Mouse (Mus musculus): ENCODE measurements around the gene Cd3e. TPM values are rescaled to one million over a fixed set of nuclear protein-coding genes. Genes with fewer than 3 reads are reported as not detected.

The Cd3e gene
- polyA plus RNA-seq, 1 experiment from 2014 or later, result not detected

DNA sequence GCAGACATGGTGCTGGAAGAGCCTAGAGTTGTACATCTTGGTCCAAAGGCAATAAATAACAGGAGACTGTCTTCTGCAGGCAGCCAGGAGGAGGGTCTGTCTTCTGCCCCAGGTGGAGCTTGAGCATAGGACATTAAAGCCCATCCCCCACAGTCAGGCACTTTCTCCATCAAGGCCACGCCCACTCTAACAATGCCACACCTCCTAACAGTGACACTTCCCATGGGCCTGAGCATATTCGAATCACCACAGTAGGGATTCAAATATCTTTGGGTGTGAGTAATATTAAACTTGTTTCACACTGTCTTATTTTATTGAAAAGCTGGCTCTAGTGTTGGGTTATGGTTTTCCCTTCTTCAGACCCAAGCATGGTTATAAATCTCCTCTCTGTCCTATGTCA is 17.6 kb downstream of the Cd3e start:
- Histone ChIP-seq H3K9ac (no peak overlapping the region), H3K27me3 (no peaks in the 10 kb centered on the region), H3K4me1 (no peaks in the 10 kb centered on the region), H3K9me3 (no peaks in the 10 kb centered on the region), H3K4me3 (no peak overlapping the region), H3K36me3 (no peaks in the 10 kb centered on the region), H3K4me2 (no peak overlapping the region), H3K27ac (no peak overlapping the region)
- no peak for ATAC-seq (ENCODE audit: insufficient number of reproducible peaks, insufficient read depth, low FRiP score, low TSS enrichment, low read depth)
- WGBS, result 71% methylated on average over 2 of the region's 2 CpGs

DNA sequence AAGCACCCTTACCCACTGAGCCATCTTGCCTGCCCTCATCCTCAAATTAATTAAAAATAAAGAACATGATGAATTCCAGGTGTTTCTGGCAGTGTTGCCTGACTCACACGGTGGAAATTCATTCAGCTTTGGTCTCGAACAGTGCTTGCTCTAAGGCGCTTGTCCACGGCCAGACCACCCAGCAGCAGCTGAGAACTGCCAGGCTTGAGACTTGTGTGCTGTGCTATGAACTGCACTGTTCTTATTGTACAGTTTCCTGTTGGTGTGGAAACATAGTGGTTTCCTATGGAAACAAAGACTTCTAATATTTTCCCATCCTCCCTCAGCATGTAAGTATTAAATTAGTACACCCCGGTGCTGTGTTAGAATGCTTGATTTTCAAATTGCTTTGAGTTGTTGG is 22.5 kb downstream of the Cd3e start:
- Histone ChIP-seq H3K27me3 (peaks cover 11% of the 10 kb centered on the region; the same call in 1 of the 2 replicates), H3K4me2 (no peak overlapping the region), H3K9ac (no peak overlapping the region), H3K4me3 (no peak overlapping the region), H3K27ac (no peak overlapping the region), H3K9me3 (no peaks in the 10 kb centered on the region), H3K36me3 (no peaks in the 10 kb centered on the region), H3K4me1 (0 out of 2 replicates have a peak, but pooled peaks cover 2% of the 10 kb centered on the region)
- no peak for ATAC-seq (ENCODE audit: insufficient number of reproducible peaks, insufficient read depth, low FRiP score, low TSS enrichment, low read depth)
- WGBS, result 52% methylated on average over 5 of the region's 5 CpGs

DNA sequence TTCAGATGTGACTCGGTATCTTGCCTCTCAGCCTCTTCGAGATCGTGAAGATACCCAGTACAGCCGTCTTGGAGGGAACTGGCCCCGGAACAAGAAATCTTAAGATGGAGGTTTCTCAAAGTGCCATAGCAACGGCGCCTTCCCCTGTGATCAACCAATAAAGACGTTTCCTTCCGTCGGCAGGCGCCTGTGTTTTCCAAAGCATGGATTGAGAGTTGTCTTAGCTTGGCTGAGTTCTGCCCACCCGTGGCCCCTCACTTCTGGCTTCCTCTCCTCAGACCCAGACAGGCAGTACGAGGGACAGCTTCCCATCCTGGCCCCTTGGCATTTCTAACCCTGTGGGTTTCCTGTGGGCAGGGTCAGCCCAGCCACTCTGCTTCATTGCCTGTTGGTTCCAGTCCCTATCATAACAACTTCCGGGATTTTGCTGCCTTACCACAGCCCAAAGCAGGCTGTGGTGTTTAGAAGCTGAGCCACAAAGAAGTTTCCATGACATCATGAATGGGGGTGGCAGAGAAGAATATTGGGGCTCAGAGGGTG is 23.1 kb downstream of the Cd3e start:
- no peak overlapping the region for H3K4me3 ChIP-seq
- H3K9me3 ChIP-seq, result no peaks in the 10 kb centered on the region
- no peaks in the 10 kb centered on the region for H3K36me3 ChIP-seq
- H3K4me1 ChIP-seq, result 0 out of 2 replicates have a peak, but pooled peaks cover 2% of the 10 kb centered on the region
- H3K4me2 ChIP-seq, result 0 out of 2 replicates have a peak overlapping the region, but pooled peaks have one; percentile 2
- WGBS, result 65% methylated on average over 14 of the region's 14 CpGs
- no peak overlapping the region for H3K9ac ChIP-seq
- H3K27me3 ChIP-seq, result peaks cover 11% of the 10 kb centered on the region; the same call in 1 of the 2 replicates
- no peak overlapping the region for H3K27ac ChIP-seq
- no peak for ATAC-seq (ENCODE audit: insufficient number of reproducible peaks, insufficient read depth, low FRiP score, low TSS enrichment, low read depth)

DNA sequence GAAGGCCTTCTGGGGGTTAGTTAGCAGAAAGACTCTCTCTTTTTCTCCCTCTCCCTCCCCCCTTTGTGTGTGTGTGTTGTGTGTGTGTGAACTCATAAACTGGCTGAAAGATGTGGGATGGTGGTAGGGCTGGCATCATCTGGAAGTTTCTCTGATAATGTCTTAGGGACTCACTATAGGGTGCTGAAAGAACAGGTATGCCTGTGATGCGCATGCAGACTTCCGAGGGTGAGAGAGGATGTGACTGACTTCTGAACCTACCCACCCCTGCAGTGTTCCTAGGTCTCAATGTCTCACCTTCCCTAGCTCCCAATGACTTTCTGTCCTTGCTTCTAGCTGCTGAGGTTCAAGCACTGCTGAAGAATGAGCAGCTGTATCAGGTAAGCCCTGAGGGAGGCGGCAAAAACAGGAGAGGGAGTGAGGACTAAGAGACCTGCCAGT is 23.7 kb downstream of the Cd3e start:
- no peak for ATAC-seq (ENCODE audit: insufficient number of reproducible peaks, insufficient read depth, low FRiP score, low TSS enrichment, low read depth)
- Histone ChIP-seq H3K4me1 (0 out of 2 replicates have a peak, but pooled peaks cover 2% of the 10 kb centered on the region), H3K36me3 (no peaks in the 10 kb centered on the region), H3K9me3 (no peaks in the 10 kb centered on the region), H3K27me3 (peaks cover 11% of the 10 kb centered on the region; the same call in 1 of the 2 replicates), H3K9ac (no peak overlapping the region), H3K4me3 (no peak overlapping the region), H3K4me2 (no peak overlapping the region), H3K27ac (no peak overlapping the region)
- 80% methylated on average over 3 of the region's 3 CpGs for WGBS

DNA sequence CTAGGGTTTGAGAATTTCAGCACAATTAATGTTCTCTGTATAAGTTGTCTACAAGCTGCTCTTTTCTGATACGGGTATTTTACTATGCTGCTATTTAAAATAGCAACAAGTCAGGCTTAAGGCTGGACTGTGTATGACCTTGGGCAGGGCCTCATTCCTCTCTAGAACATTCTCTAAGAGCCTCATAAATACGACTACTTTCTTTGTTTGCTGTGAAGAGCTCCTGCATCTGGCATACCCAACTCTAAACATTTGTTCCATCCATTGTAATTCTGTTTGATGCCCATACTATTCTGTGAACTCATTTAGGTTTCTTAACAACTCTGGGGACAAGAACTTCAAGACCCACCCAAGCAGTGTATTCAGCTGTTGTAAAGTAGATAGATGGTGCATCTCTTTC is 26.4 kb downstream of the Cd3e start:
- Histone ChIP-seq H3K27me3 (peaks cover 20% of the 10 kb centered on the region), H3K9ac (no peak overlapping the region), H3K4me3 (no peak overlapping the region), H3K27ac (no peak overlapping the region), H3K9me3 (no peaks in the 10 kb centered on the region), H3K4me1 (0 out of 2 replicates have a peak, but pooled peaks cover 2% of the 10 kb centered on the region), H3K4me2 (no peak overlapping the region), H3K36me3 (no peaks in the 10 kb centered on the region)
- 75% methylated on average over 2 of the region's 2 CpGs for WGBS
- no peak for ATAC-seq (ENCODE audit: insufficient number of reproducible peaks, insufficient read depth, low FRiP score, low TSS enrichment, low read depth)

DNA sequence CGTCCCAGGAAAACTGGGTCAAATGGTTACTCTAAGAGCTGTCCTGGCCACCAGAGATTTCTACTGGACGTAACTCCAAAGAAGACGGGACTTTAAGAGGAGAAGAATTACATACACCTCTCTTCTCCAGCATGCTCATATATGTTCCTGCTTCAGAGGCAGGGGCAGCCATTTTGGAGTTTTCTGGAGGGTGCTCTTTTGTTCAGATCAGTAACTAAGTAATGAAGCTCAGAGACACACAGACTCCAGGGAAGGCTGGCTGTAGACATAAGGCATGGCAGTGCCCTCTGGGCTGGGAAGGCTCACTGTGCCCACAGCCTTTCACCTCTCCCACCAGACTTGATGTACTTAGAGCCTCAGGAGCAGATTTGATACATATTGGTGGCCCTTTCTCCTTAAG is 26.9 kb downstream of the Cd3e start:
- Histone ChIP-seq H3K27me3 (peaks cover 23% of the 10 kb centered on the region), H3K4me2 (no peak overlapping the region), H3K9me3 (no peaks in the 10 kb centered on the region), H3K27ac (no peak overlapping the region), H3K36me3 (no peaks in the 10 kb centered on the region), H3K4me3 (no peak overlapping the region), H3K9ac (no peak overlapping the region), H3K4me1 (0 out of 2 replicates have a peak, but pooled peaks cover 2% of the 10 kb centered on the region)
- ATAC-seq (ENCODE audit: insufficient number of reproducible peaks, insufficient read depth, low FRiP score, low TSS enrichment, low read depth), result no peak
- WGBS, result 90% methylated on average over 3 of the region's 3 CpGs

DNA sequence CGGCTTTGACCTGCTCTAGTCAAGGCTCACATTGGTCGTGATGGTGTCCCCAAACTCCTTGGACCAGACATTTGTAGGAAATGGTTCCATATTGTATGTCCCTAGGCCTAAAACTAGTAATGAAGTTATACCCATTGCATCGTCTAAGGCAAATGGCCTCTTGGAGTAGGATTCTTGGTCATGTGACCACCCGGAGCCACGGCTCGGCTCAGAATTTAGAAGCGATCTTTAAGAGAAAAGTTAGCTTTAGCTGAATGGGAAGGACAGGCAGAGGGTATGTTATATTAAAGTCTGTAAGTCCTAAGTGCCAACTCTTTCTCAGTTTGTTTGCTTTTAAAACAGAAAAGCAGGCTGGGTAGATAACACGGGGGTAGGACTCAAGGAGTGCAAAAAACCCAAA is 27.3 kb downstream of the Cd3e start:
- Histone ChIP-seq H3K4me3 (no peak overlapping the region), H3K9ac (no peak overlapping the region), H3K27me3 (peaks cover 23% of the 10 kb centered on the region), H3K4me2 (no peak overlapping the region), H3K4me1 (0 out of 2 replicates have a peak, but pooled peaks cover 2% of the 10 kb centered on the region), H3K36me3 (no peaks in the 10 kb centered on the region), H3K27ac (no peak overlapping the region), H3K9me3 (no peaks in the 10 kb centered on the region)
- WGBS, result 86% methylated on average over 8 of the region's 8 CpGs
- no peak for ATAC-seq (ENCODE audit: insufficient number of reproducible peaks, insufficient read depth, low FRiP score, low TSS enrichment, low read depth)

DNA sequence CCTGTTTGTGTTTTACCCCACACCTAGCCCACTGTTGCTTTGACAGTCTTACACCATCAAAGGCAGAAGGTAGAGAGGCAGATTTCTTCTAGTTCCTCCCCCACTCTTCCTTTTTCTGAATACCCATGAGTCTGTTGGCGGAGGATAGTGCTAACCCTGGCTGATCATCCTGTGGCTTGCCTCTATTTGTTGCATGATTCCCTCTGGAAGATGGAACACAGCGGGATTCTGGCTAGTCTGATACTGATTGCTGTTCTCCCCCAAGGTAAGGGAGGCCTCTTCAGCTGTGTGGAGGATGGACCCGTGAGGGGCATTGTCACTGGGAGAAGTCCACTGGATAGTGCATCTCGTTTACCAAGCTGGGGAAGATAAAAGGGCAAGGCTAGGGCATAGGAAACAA is 27.8 kb downstream of the Cd3e start, which contains the start of gene Cd3d:
Gene Cd3d (plus strand): TSS at position 111 of the 400 bp plus-strand sequence.
- Histone ChIP-seq H3K36me3 (no peaks in the 10 kb centered on the region), H3K9ac (no peak within 1 kb of the TSS), H3K4me3 (no peak within 1 kb of the TSS), H3K4me1 (0 out of 2 replicates have a peak, but pooled peaks cover 2% of the 10 kb centered on the region), H3K27ac (no peak within 1 kb of the TSS), H3K27me3 (peaks cover 23% of the 10 kb centered on the region), H3K9me3 (no peaks in the 10 kb centered on the region), H3K4me2 (no peak within 1 kb of the TSS)
- no peak for ATAC-seq (ENCODE audit: insufficient number of reproducible peaks, insufficient read depth, low FRiP score, low TSS enrichment, low read depth)
- WGBS, result 76% methylated on average over 4 of the region's 4 CpGs

DNA sequence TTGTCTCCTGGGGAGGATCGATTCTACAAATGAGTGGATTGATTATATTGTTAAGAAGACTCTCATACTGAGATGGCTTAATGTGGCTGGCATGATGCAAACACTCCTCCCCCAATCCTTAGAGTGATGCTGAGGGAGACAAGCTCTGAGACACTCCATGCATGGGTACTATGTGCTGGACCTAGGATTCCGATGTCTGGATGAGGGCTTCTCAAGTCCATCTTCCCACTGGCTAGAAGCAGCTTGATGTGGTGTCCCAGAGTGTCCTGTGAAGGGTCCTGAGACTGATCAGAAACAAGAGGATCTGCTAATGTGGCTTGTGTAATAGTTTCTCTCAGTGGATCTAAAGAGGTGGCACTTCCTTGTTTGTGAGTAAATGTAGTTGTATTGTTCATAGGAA is 28.3 kb downstream of the Cd3e start:
- WGBS, result 80% methylated on average over 2 of the region's 2 CpGs
- Histone ChIP-seq H3K4me1 (no peaks in the 10 kb centered on the region), H3K4me2 (no peak overlapping the region), H3K36me3 (no peaks in the 10 kb centered on the region), H3K27ac (no peak overlapping the region), H3K9me3 (no peaks in the 10 kb centered on the region), H3K9ac (no peak overlapping the region), H3K27me3 (peaks cover 24% of the 10 kb centered on the region), H3K4me3 (no peak overlapping the region)
- no peak for ATAC-seq (ENCODE audit: insufficient number of reproducible peaks, insufficient read depth, low FRiP score, low TSS enrichment, low read depth)

DNA sequence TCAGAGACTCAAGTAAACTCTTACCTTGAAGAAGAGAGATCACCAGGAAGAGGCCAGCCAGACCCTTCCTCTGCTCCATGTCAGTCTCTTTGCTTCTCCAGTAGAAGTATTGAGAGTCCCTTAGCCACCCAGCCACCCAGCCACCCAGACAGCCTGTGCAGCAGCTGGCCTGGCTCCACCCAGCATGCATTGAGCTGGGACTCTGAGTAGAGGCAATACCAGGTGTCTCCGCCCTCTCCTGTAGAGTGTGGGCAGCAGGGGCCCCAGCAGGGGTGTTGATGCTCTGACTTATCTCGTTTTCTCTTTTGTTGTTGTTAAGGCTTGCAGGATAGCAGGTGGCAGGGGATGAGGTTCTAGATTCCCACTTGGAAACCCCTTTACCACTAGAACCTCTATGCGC is 29.2 kb downstream of the Cd3e start, which contains the start of gene Cd3g:
Gene Cd3g (minus strand): TSS at position 190 of the 400 bp plus-strand sequence.
- Histone ChIP-seq H3K9ac (no peak within 1 kb of the TSS), H3K4me1 (no peaks in the 10 kb centered on the region), H3K4me3 (no peak within 1 kb of the TSS), H3K36me3 (no peaks in the 10 kb centered on the region), H3K9me3 (no peaks in the 10 kb centered on the region), H3K27ac (no peak within 1 kb of the TSS), H3K27me3 (peaks cover 22% of the 10 kb centered on the region), H3K4me2 (no peak within 1 kb of the TSS)
- ATAC-seq (ENCODE audit: insufficient number of reproducible peaks, insufficient read depth, low FRiP score, low TSS enrichment, low read depth), result no peak
- 69% methylated on average over 3 of the region's 3 CpGs for WGBS

DNA sequence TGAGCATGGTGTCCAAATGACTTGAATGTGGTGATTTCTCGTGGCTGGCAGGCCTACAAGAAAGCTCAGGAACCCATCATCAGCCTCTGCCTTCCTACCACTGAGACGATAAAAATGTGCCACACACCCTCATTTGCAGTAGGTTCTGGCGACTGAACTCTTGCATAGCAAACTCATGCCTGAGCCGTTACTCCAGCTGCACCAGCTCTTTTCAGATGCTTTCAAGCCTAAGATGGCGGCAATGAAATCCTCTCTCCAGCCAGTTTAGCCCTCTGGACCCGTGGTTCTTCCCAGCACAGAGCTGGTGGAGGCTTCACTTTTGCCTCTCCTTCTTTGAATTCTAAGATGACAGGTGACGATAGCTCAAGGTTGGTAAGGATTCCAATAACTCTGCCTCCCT is 29.6 kb downstream of the Cd3e start:
- Histone ChIP-seq H3K36me3 (no peaks in the 10 kb centered on the region), H3K27me3 (peaks cover 18% of the 10 kb centered on the region), H3K4me1 (no peaks in the 10 kb centered on the region), H3K9ac (no peak overlapping the region), H3K27ac (no peak overlapping the region), H3K4me3 (no peak overlapping the region), H3K9me3 (no peaks in the 10 kb centered on the region), H3K4me2 (no peak overlapping the region)
- ATAC-seq (ENCODE audit: insufficient number of reproducible peaks, insufficient read depth, low FRiP score, low TSS enrichment, low read depth), result no peak
- 83% methylated on average over 7 of the region's 7 CpGs for WGBS

DNA sequence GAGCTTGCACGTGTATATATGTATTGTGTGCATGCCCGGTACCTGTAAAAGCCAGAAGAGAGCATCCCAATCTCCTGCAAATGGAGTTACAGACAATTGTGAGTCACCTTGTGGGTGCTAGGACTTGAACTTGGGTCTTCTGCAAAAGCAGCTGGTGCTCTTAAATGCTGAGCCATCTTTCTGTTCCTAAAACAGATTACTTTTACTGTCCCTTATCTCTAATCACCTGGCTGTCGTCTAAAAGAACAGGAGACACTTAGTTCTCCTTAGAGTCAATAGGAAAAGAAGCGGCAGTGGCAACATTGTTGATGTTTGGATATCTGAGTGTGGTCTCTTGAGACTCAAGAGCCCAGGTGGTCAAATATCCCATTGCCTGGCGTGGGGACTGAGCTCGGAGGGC is 31.6 kb downstream of the Cd3e start:
- no peaks in the 10 kb centered on the region for H3K36me3 ChIP-seq
- WGBS, result 71% methylated on average over 6 of the region's 6 CpGs
- no peak overlapping the region for H3K27ac ChIP-seq
- no peak overlapping the region for H3K4me3 ChIP-seq
- H3K4me2 ChIP-seq, result no peak overlapping the region
- H3K4me1 ChIP-seq, result no peaks in the 10 kb centered on the region
- peaks cover 33% of the 10 kb centered on the region for H3K27me3 ChIP-seq
- ATAC-seq (ENCODE audit: insufficient number of reproducible peaks, insufficient read depth, low FRiP score, low TSS enrichment, low read depth), result no peak
- no peak overlapping the region for H3K9ac ChIP-seq
- H3K9me3 ChIP-seq, result no peaks in the 10 kb centered on the region
